Mouse (Mus musculus) G1E (cell line): Measurements from ENCODE around the gene Cask. TPM values are rescaled to one million over a fixed set of nuclear protein-coding genes. Genes with fewer than 3 reads are reported as not detected.

Experiments
- ATAC-seq: 2 replicates; pipeline ENCODE4 v1.8.0; 2016; ENCODE audit warnings: mild to moderate bottlenecking; ENCODE audit not compliant: insufficient number of reproducible peaks, poor library complexity, low FRiP score, severe bottlenecking; ENCODE audit errors: extremely low read depth
- DNase-seq: peaks from one replicate; pipeline ENCODE4 v3.0.0; 2012; ENCODE audit warnings: low spot score
- H3K27me3 ChIP-seq: 2 replicates; pipeline ENCODE4 v1.6.1; 2012; ENCODE audit warnings: mild to moderate bottlenecking, low read length, inconsistent platforms; ENCODE audit not compliant: insufficient read depth
- H3K36me3 ChIP-seq: replicated peaks from 2 replicates; pipeline ENCODE3; 2012; ENCODE audit warnings: mild to moderate bottlenecking, inconsistent platforms
- H3K4me1 ChIP-seq: 2 replicates; pipeline ENCODE4 v1.6.1; 2012; ENCODE audit warnings: low read depth, low read length, inconsistent platforms, mixed read lengths; ENCODE audit not compliant: insufficient read depth
- H3K4me3 ChIP-seq: 2 replicates; pipeline ENCODE4 v1.5.1; 2012; ENCODE audit warnings: low read depth, mild to moderate bottlenecking, inconsistent platforms, low read length, moderate library complexity, mixed read lengths
- H3K9me3 ChIP-seq: replicated peaks from 2 replicates; pipeline ENCODE4 v1.6.1; 2012; ENCODE audit warnings: inconsistent platforms
- CTCF ChIP-seq: IDR thresholded peaks from 2 replicates; pipeline ENCODE4 v1.5.1; 2012; ENCODE audit warnings: low read depth, low read length, inconsistent platforms, mixed read lengths
- GATA1 ChIP-seq: IDR thresholded peaks from 2 replicates; pipeline ENCODE4 v1.6.1; 2012; ENCODE audit warnings: borderline replicate concordance, low read length, inconsistent platforms, mixed read lengths
- GATA2 ChIP-seq: IDR thresholded peaks from 2 replicates; pipeline ENCODE4 v1.6.1; 2012; ENCODE audit warnings: low read depth, low read length, inconsistent platforms, borderline replicate concordance
- POLR2AphosphoS5 ChIP-seq: IDR thresholded peaks from 2 replicates; pipeline ENCODE4 v1.6.1; 2012; ENCODE audit warnings: low read depth, low read length, inconsistent platforms; ENCODE audit not compliant: insufficient replicate concordance
- TAL1 ChIP-seq: conservative IDR thresholded peaks from 2 replicates; pipeline ENCODE4 v1.6.1; 2012; ENCODE audit warnings: low read depth, low read length, inconsistent platforms, mixed read lengths
- polyA plus RNA-seq: library from polyadenylated mRNA; stranded (reverse); fragments of >175 nt; gene quantifications from 2 replicates; pipeline ENCODE4 v1.2.3, GENCODE M21; 2012
- total RNA-seq, 2 experiments: library from RNA; stranded (forward) in 1 of 2; stranded (reverse) in 1 of 2; fragments of 200-1000 nt in 1 of 2; fragments of >200 nt in 1 of 2; fragmentation: Nextera tagmentation in 1 of 2; gene quantifications; 2 replicates each; pipeline ENCODE4 v1.2.3; 2014 to 2017

The Cask gene
- total and polyA plus RNA-seq, 3 experiments: 0.05 TPM; not detected in 2

- H3K4me1 ChIP-seq: peaks cover 6% of the 10 kb centered on the region
- H3K9me3 ChIP-seq: no peaks in the 10 kb centered on the region
- no peak overlapping the region; the same call in 1 of the 2 replicates for H3K4me3 ChIP-seq
- DNase-seq (no peak), ATAC-seq (peak; percentile 49)
- TF ChIP-seq TAL1 (no peak), GATA1 (no peak), POLR2AphosphoS5 (no peak), GATA2 (no peak), CTCF (no peak)
- no peaks in the 10 kb centered on the region for H3K27me3 ChIP-seq
- H3K36me3 ChIP-seq: no peaks in the 10 kb centered on the region
Observed at GRCm38 (mm10) chrX:13554504-13554903, 296.7 kb downstream of the Cask start.

- Histone ChIP-seq H3K4me3 (no peak overlapping the region), H3K9me3 (no peaks in the 10 kb centered on the region), H3K4me1 (peaks cover 6% of the 10 kb centered on the region), H3K27me3 (no peaks in the 10 kb centered on the region), H3K36me3 (no peaks in the 10 kb centered on the region)
- ATAC-seq: no peak
- no peak for TF ChIP-seq POLR2AphosphoS5
- TF ChIP-seq GATA2: no peak
- no peak for TF ChIP-seq GATA1
- no peak for TF ChIP-seq CTCF
- TF ChIP-seq TAL1: no peak
- DNase-seq: no peak
Observed at GRCm38 (mm10) chrX:13552288-13552687, 298.9 kb downstream of the Cask start.

GRCm38 (mm10) chrX:13551566-13551965 is 299.6 kb downstream of the Cask start:
- Histone ChIP-seq H3K4me1 (peaks cover 6% of the 10 kb centered on the region), H3K9me3 (no peaks in the 10 kb centered on the region), H3K27me3 (no peaks in the 10 kb centered on the region), H3K36me3 (no peaks in the 10 kb centered on the region), H3K4me3 (no peak overlapping the region)
- TF ChIP-seq TAL1: no peak
- TF ChIP-seq GATA1: no peak
- no peak for TF ChIP-seq CTCF
- no peak for TF ChIP-seq POLR2AphosphoS5
- no peak for TF ChIP-seq GATA2
- DNase-seq (no peak), ATAC-seq (no peak)

- TF ChIP-seq TAL1 (no peak), GATA1 (no peak), POLR2AphosphoS5 (no peak), GATA2 (no peak), CTCF (no peak)
- Histone ChIP-seq H3K4me3 (no peak overlapping the region), H3K9me3 (no peaks in the 10 kb centered on the region), H3K36me3 (no peaks in the 10 kb centered on the region), H3K4me1 (no peaks in the 10 kb centered on the region), H3K27me3 (no peaks in the 10 kb centered on the region)
- ATAC-seq: no peak
- DNase-seq: no peak
Observed at GRCm38 (mm10) chrX:13549100-13549499, 302.1 kb downstream of the Cask start.

- no peak for DNase-seq
- TF ChIP-seq TAL1: no peak
- peaks cover 2% of the 10 kb centered on the region; the same call in 1 of the 2 replicates for H3K27me3 ChIP-seq
- H3K4me1 ChIP-seq: no peaks in the 10 kb centered on the region
- no peak overlapping the region for H3K4me3 ChIP-seq
- no peaks in the 10 kb centered on the region for H3K36me3 ChIP-seq
- ATAC-seq: no peak
- no peaks in the 10 kb centered on the region for H3K9me3 ChIP-seq
Observed at GRCm38 (mm10) chrX:13521288-13521687, 329.9 kb downstream of the Cask start.

GRCm38 (mm10) chrX:13520566-13520965 is 330.6 kb downstream of the Cask start:
- H3K9me3 ChIP-seq: no peaks in the 10 kb centered on the region
- H3K4me3 ChIP-seq: no peak overlapping the region
- DNase-seq: no peak
- TF ChIP-seq CTCF (no peak), TAL1 (no peak), GATA1 (no peak), GATA2 (no peak), POLR2AphosphoS5 (no peak)
- peaks cover 2% of the 10 kb centered on the region; the same call in 1 of the 2 replicates for H3K27me3 ChIP-seq
- no peaks in the 10 kb centered on the region for H3K4me1 ChIP-seq
- H3K36me3 ChIP-seq: no peaks in the 10 kb centered on the region
- ATAC-seq: no peak

- DNase-seq (no peak), ATAC-seq (no peak)
- Histone ChIP-seq H3K36me3 (no peaks in the 10 kb centered on the region), H3K4me3 (no peak overlapping the region), H3K9me3 (no peaks in the 10 kb centered on the region), H3K4me1 (no peaks in the 10 kb centered on the region), H3K27me3 (peaks cover 2% of the 10 kb centered on the region; the same call in 1 of the 2 replicates)
- TF ChIP-seq GATA2: no peak
- TF ChIP-seq POLR2AphosphoS5: no peak
- TF ChIP-seq GATA1: no peak
- no peak for TF ChIP-seq CTCF
- no peak for TF ChIP-seq TAL1
Observed at GRCm38 (mm10) chrX:13519408-13519783, 331.8 kb downstream of the Cask start.
